Mouse (Mus musculus) MN1 (cell line): ENCODE measurements around the gene Slc3a1.

Source experiments
- DNase-seq: peaks from one replicate; pipeline ENCODE4 v3.0.0-alpha.2; 2016; ENCODE audit warnings: low spot score

The Slc3a1 gene

GRCm38 (mm10) chr17:85028093-85028739 lies at the start of gene Slc3a1:
TSS of gene Slc3a1 (plus strand) at chr17:85028376.
- no peak for DNase-seq

DNA sequence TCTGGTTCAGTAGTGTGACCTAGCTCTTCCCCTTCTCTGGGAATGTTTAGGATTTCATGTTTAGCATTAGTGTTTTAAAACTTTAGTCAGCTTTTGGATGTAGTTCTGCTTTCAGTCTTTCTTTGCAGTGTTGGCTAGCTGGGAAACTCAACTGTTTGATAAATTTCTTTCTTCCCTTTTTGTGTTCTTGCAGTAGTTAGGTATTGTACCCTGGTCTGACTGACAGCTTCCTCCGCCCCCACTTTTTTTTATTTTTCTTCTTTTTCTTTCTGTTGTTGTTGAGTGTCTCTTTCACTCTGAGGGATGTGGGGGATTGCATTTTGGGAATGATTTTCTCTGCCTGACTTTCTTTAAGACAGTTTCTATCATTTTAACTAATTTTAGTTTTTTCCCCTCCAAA lies 46.5 kb upstream of the Slc3a1 start:
- no peak for DNase-seq

DNA sequence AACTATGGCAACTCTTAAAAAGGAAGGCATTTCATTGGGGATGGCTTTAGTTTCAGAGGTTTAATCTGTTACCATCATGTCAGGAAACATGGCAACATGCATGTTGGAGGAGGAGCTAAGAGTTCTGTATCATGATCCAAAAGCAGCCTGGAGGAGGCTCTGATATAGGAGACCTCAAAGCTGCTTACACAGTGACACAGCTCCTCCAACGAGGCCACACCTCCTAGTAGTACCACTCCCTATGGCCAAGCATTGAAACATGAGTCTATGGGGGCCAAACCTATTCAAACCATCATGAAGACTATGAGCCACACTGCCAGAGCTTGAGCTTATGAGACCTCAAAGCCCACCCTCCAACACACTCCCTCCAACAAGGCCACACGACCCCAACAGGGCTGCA lies 45.4 kb upstream of the Slc3a1 start:
- DNase-seq, result no peak

DNA sequence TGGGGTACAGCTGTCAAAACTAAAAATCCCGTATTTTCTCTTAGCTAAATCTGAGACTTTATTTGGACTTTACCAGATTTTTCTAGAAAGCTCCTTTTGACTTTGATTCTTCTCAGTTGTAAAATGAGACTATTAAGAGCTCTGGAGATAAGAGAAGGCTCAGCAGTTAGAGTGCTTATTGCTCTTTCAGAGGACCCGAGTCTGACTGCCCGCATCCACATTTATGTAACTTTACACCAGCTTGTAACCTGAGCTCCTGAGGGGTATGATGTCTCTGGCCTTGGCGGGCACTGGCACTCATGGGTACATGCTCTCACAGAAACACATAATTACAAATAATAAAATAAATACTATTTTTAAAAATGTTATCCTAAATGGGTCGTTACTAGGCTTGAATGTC lies 41.8 kb upstream of the Slc3a1 start:
- no peak for DNase-seq

DNA sequence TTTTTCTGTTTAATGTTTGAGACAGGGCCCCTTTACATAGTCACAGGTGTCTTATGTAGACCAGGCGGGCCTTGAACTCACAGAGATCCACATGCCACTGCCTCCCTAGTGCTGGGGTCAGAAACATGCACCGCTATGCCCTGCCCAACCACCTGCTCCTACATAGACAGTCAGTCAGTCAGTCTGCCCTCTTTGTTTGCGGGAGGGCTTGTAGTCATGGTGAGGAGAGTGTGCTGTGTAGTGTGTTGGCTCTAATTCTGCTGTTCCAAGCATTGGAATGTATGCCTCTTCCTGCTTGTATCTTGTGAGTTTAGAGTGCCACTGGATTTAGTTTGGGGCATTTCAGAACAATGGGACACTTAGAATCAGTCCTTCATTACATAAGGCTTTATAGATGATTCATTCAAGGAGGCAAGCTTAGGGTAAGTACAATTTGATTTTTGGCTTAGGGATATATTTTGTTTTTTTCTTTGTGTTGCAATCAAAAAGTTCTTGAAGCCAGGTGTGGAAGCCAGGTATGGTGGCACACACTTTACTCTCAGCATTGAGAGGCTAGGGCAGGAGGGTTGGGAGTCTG lies 40.3 kb upstream of the Slc3a1 start:
- no peak for DNase-seq

- no peak for DNase-seq
Observed at GRCm38 (mm10) chr17:84988514-84988913, 39.7 kb upstream of the Slc3a1 start.

DNA sequence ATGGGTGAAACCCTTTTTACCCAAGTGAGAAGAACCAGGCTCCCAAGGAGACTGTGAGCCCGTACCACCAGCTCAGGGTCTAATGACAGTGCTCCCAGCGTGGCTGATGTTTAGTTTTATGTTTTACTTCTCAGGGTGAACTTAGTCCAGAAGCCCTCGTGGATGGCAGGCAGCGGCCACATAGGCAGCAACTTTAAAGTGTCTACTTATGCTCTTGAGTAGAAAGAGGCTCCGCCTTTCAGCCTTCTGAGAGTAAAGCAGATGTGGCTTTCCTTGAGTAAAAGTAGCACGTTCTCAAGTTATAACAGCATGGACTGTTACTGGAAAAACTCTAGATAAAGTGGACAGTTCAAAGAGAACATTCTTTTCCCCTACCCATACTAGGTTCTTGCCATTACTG lies 32.3 kb upstream of the Slc3a1 start:
- no peak for DNase-seq

GRCm38 (mm10) chr17:84997639-84998038 lies 30.5 kb upstream of the Slc3a1 start:
- DNase-seq, result no peak

- no peak for DNase-seq
Observed at GRCm38 (mm10) chr17:84999636-85000035, 28.5 kb upstream of the Slc3a1 start.

DNA sequence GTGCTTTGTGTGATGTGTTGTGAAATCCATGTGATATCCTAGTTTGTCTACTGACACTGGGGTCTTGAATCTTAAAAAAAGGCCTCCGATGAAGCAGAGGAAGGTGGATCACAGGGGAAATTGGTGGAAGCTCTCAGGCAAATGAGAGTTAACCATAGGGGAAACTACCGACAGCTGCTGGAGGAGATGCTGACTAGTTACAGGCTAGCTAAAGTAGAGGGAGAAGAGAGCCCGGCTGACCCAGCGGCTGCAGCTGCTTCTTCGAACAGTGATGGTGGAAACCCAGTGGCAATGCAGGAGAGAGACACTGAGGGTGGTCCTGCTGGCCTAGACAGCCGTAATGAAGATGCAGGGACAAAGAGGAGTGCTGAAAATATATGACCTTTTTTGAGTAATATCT lies 14.7 kb upstream of the Slc3a1 start:
- DNase-seq, result no peak

DNA sequence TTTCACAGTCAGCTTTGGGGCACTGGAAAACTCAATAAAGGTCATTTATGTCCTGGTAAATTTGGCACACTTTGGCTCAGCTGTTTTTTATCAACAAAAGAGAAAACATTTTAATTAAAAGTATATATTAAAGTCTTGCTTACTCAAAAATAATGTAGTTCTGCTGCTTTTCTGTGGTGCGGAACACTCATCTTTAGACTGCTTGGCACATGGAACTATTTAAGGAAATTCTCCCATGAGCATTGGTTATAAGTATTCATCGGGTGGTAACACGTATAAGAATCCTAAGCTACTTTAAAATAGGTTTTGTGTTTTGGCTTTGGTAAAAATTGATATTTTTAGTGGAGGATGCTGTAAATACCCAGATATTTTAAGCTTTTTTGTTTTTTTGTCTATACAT lies 13.5 kb upstream of the Slc3a1 start:
- no peak for DNase-seq

GRCm38 (mm10) chr17:85018344-85018743 lies 9.8 kb upstream of the Slc3a1 start:
- DNase-seq, result no peak

- DNase-seq, result no peak
Observed at GRCm38 (mm10) chr17:85018794-85019193, 9.4 kb upstream of the Slc3a1 start.

- DNase-seq, result no peak
Observed at GRCm38 (mm10) chr17:85020343-85020742, 7.8 kb upstream of the Slc3a1 start.

DNA sequence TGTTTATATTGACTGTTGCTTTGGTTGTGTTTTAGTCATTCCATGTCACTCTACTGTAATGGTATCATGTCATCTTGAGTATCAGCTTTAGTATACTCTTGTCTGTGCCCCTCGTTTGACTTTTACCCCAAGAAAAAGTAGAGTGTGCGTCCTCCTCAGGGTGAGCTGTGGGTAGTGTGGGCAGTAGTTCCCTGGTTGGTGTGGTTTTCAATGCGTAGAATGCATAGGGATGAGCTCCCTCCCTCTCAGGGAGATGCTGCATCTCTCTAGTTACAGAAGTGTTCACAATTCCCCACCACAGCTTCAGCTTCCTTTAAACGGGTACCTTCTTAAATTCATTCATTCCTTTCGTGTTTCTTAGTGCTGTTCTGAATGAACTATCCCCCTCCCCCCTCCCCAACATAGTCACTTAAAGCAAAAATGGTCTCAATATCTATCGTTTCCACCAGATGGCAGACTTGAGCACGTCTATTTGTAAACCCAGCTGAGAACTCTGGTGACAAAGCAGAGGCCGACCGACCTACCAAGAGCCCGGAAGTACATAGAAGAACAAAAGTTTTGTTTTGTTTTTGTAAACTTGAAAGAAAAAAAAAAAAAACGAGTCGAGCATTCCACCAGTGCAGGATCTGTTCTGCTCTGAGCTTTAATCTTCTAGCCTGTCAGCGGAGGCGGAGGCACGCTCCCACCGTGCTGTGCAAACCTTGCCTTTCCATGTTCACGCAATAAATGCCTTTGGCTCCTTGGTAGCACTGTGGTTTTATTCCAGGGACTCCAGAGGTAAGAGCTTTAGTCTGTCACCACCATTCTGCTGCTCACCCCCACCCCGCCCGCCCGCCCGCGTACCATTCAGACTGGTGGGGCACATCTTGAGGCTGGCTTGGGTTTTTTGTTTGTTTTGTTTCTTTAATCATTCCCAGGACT lies 4.7 kb upstream of the Slc3a1 start:
- DNase-seq, result peak; percentile 51

GRCm38 (mm10) chr17:85024237-85024636 lies 3.9 kb upstream of the Slc3a1 start:
- DNase-seq, result no peak

GRCm38 (mm10) chr17:85025151-85025550 lies 3.0 kb upstream of the Slc3a1 start:
- DNase-seq, result no peak

DNA sequence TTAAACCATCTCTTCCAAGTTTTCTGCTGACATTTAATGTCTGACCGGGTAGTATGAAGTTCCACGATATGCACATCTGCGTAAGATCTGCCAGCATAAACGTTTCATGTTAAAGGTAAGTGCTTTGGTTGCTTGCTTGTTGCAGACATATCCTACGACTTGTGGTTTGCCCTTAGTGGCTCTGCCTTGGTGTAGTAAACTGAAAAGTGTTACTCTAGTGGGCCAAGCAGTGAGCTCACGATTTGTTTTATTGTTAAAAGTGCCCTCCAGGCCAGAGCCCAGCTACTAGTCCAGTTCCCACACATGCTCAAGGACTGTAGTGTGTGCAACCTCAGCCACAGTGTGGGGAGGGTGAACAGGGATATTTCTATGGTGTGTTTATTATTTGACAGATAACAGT lies 1.7 kb upstream of the Slc3a1 start:
- DNase-seq, result no peak

DNA sequence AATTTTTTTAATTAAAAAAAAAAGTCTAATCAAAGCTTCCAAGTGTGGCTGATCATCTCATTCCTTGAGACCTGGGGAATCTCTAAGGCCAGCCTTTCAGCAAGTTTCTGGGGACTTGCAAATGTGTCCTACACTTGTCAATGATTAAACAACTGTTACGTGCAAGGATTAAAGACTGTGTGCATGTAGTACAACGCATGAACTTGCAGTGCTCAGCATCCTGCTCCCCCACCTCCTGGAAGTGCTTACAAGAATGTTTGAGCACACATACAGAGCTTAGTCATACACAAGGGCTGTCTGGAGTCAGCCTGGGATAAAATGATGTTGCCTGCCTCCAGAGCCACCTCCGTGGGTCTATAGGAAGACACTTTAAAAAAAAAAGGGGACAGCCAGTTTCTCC lies 929 bp upstream of the Slc3a1 start:
- no peak for DNase-seq

DNA sequence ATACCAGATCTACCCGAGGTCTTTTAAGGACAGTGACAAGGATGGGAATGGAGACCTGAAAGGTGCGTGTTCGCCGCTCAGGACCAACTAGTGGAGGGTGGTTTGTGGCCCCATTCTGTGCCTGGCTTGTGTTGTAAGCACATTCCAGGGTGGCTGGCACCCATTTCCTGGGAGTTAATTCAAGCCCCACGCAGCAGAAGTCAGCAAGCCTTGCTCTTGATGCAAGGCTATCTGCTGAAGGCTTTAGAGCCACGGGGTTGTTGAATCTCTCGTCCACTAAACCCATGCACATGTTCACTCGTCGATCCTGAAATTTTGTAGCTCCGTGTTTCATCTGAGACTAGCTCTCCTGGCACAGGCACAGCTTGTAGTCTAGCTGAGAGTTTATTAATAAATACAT lies 621 bp downstream of the Slc3a1 start:
- no peak for DNase-seq

DNA sequence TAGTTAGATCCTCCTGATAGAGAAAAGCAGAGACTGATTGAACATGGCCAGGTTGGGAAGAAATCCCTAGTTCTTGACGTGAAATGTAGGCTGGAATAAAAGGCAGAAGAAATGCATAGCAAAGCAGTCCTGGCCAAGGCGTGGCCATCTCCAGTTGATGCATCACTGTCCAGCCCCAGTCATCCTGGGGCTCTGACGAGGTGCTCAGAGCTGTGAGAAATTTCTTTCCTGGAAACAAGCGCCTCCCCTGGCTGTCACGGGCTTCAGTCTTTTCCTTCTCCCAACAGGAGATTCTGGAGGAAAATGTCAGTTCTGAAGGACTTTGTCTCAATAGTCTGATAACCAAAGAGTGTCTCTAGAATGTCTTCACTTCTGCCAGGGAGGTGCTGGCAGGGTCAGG lies 2.5 kb downstream of the Slc3a1 start:
- DNase-seq, result no peak

DNA sequence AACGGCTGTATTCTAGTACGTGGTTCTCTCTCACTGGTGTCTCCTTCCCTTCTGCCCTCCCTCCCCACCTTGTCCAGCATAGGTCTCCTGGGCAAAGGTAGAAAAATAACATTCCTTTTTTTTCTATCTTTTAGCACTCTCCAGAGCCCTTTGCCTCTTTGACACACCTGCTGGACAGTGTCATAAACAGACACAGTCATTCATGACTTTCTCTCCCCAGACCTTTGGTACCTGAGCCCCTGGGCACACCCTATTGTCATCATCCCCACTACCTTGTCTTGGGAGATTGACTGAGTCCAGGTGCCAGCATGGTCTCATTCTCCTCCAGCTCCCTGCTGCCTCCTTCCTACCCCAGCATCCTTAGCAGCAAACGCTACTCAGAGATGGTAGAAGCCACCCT lies 4.9 kb downstream of the Slc3a1 start:
- no peak for DNase-seq

GRCm38 (mm10) chr17:85034068-85034467 lies 5.9 kb downstream of the Slc3a1 start:
- DNase-seq, result no peak
